Mouse (Mus musculus) cerebellum, postnatal 10 days (tissue): ENCODE results near the gene Prkg1.

Source experiments
- DNase-seq, 2 experiments: peaks; one replicate each; pipeline ENCODE4 v3.0.0; 2021; ENCODE audit warnings: mixed read lengths in 2 of 2

The Prkg1 gene

DNA sequence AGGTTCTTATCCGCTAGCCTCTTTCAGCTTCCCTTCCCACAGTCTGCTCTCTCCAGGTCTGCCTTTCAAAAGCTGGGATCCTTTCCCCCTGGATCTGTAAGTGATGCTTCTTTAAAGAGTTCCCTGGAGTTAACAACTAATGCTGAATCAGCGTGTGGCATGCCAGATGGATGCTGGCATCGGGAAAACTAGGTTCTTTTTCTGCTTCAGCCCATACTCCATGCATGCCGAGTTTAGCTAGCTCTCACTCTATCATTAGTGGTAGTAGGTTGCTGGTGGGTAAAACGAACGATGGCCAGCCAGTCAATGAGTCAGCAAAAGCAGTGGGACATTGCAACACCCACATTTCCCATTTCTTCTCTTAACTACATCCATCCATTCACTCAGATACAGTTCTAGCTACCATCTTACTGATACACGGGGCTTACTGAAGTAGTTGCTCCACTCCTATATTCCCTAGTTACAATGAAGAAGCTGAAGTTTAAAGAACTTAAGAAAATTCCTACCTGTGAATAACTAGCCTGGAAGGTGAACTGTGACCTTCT is 935.5 kb downstream of the Prkg1 start:
- DNase-seq = no peak

DNA sequence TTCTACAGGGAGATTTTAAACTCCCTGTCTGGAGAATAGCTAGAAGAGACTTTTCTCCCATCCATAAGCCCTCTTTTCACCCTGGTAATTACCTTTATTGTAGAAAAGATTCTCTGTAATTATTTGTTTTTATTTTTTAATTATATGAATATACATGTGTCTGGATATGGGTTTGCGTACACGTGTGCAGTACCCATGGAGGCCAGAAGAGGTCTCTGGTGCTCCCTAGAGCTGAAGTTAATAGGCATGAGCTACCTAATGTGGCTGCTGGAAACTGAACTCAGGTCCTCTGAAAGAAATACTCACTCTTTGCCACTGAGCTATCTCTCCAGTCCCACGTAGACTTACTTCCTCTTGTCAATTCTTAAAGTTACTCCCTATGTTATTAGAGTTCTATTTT is 937.0 kb downstream of the Prkg1 start:
- DNase-seq = no peak

DNA sequence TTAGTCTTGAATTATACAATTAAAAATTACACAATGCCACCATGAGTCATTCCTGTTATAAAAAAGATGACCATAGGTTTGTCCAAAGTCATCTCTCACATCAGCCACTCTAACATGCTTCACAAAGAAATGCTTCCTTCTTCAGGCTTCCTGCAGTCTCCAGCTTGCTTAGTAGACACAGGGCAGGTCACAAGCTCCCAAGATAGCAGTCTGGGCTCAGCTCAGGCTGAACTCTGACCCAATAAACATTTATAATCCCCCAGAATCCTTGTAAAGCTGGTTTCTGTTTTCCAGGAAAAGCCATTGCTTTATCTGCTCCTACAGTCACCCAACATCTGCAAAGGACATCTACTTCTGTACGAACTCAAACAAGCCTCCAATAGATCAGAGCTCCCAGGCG is 938.7 kb downstream of the Prkg1 start:
- no peak for DNase-seq

- DNase-seq = no peak
Observed at GRCm38 (mm10) chr19:30815661-30816060, 949.2 kb downstream of the Prkg1 start.

DNA sequence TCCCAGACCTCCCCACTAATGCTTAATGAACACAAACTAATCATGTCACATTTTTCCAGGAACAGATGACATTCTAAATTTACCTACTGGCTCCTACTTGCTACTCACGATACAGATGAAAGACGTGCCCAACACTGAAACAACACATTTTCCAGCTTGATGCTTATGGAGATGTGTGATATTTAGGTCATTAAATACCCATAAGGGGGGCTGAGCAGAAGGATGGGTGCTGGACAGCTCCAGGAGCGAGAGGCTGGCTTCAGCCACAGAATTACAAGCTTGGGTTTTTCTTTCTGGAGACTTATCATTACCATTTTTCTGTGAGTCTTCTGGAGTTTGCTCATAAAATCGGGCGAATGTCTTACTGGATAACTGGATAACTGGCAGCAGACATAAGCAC is 958.6 kb downstream of the Prkg1 start:
- no peak for DNase-seq

- DNase-seq = no peak
Observed at GRCm38 (mm10) chr19:30780803-30781202, 984.0 kb downstream of the Prkg1 start.

- no peak for DNase-seq
Observed at GRCm38 (mm10) chr19:30768316-30768715, 996.5 kb downstream of the Prkg1 start.

DNA sequence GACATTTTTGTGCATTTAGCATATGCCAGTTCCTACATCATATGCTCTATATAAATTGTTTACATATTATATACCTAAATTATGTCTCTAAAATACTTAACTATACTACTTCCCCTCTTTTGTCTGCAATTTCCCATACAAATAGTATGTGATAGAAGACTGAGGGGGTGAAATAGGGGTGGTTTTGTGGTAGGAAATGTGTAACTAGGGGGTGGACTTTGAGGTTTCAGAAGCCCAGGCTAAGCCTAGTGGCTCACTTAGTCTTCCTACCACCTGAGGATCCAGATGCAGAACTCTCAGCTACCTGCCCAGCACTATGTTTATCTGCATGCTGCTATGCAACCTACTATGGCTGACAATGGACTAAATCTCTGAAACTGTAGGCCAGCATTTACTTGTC is 1020.4 kb downstream of the Prkg1 start:
- no peak for DNase-seq

DNA sequence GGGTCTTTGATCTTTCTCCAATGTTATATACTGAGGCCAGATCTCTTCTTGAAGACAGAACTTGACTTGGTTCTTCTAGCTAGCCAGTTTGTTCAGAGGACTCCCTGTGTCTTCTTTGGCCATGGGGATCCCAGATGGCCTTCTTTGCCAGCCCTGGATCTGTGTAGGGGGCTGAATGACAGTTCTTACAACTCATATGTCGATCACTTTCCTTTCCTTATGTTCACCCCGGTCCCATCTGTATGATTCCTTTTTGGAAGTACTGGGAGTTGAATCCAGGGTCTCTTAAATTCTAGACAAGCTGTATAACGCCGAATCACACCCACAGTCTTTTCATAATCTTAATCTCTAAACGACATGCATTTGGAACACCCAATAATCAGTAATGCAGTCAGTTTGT is 1065.7 kb downstream of the Prkg1 start:
- no peak for DNase-seq

GRCm38 (mm10) chr19:30691258-30691657 is 1073.6 kb downstream of the Prkg1 start:
- no peak for DNase-seq

- DNase-seq = no peak
Observed at GRCm38 (mm10) chr19:30690691-30691090, 1074.1 kb downstream of the Prkg1 start.

DNA sequence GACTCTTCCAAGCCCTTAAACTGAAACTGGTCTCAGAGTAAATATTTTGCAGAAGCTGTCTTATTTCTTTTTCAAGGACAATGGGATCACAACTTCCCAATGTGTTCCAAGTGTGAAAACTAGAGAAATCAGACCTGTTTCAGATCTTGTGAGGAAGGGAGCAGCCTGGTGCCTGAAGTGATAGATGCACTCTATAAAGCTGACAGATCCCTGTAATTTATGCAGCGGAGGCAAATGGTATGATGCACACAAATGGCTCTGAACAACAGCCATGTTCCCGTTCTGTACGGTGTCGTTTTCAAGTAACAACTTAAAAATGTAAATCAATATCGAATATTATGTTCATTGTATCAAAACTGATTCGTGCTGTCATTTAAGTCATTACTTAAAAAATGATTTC is 1076.9 kb downstream of the Prkg1 start:
- DNase-seq = no peak

DNA sequence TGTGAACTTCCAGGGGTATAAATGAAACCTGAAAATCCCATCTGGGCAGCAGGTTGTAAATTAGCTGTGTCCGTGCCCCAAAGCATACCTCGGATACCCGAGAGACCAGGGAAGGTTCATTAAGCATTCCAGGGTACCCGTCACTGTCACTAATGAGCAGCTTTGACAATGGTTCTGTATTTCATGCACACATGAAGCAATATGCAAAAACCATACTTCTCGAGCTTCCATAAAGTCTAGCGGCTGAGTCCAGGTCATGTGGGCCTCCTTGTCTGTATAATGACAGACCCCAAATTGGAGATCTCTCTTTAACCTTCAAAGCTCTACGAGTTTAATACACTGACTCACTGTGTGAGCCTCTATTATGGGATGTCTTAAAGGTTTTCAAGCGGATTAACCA is 1088.5 kb downstream of the Prkg1 start:
- no peak for DNase-seq

DNA sequence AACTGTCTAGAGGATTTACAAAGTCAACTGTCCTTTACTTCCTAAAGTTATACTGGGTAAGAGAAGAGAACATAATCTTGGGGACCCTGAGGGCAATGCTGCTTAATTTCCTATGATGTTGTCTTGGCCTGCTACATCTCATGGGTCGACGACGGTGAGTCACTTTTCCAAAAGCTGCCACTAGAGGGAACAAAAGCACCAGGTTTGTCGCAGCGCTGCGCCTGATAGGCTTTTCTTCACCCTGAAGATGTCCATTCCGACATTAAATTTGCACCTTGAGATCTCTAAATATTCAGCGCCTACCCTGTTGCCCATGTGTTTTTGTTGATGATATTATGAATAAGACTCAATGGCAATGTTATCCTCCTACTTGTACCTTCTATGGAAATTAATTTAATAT is 1100.6 kb downstream of the Prkg1 start:
- DNase-seq = peak; percentile 84 to 90

- no peak for DNase-seq
Observed at GRCm38 (mm10) chr19:30642629-30643170, 1122.1 kb downstream of the Prkg1 start.

GRCm38 (mm10) chr19:30637471-30637870 is 1127.4 kb downstream of the Prkg1 start:
- DNase-seq = peak; percentile 25 to 50

DNA sequence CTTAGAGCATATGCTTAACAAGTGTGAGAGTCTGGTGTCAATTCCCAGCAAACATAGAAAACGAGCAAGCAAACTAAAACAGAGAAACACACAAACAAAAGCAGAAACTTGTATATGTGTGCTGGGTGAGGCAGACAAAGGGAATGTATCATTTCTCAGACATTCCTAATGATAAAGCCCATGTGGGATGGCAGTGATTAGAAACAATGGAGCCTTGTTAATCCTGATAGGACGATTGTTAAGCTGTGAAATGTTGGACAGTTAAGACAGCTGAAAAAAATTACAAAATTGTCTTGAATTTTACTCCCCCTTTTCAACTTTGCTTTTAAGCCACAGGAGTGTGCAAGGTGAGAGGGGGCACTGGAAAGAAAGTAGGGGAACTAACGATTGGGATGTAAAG is 1133.8 kb downstream of the Prkg1 start:
- no peak for DNase-seq

DNA sequence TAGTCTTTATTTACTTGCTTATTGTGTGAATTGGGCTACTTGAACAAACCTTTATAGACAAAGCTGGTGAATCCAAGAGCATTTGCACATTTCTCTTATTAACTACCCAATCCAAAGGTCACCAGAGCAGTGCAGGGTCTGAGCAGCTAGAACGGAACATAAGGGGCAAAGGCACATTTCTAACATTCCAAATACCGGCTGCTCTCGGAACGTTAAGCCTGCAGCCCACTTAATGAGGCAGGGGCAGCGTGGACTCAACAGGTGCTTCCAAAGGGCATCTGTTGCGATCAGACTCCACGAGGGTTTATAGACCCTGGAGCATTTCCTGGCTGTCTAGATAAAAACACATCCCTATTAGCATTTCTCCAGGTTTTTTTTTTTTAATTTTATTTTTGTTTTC is 1138.8 kb downstream of the Prkg1 start:
- DNase-seq = no peak

DNA sequence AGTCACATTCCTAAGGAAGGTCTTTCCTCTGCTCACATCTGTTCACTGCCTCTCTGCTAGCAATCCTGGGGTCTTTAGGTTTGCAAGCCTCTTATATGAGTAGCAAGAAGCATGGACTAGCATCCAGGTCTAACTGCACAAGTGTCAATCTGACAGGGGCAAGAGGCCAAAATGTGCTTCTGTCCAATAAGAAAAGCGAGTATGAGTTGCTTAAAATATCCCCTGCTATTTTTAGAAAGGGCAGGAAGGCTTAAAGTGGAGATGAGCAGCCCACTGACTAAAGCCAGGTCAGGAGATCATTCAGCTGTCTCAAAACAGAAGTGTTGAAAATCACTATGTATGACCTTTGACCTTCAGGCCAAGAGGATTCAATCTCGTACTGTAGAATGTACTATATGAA is 1139.4 kb downstream of the Prkg1 start:
- DNase-seq = no peak

- no peak for DNase-seq
Observed at GRCm38 (mm10) chr19:30623620-30624019, 1141.2 kb downstream of the Prkg1 start.

- DNase-seq = no peak
Observed at GRCm38 (mm10) chr19:30613150-30613865, 1151.5 kb downstream of the Prkg1 start.

DNA sequence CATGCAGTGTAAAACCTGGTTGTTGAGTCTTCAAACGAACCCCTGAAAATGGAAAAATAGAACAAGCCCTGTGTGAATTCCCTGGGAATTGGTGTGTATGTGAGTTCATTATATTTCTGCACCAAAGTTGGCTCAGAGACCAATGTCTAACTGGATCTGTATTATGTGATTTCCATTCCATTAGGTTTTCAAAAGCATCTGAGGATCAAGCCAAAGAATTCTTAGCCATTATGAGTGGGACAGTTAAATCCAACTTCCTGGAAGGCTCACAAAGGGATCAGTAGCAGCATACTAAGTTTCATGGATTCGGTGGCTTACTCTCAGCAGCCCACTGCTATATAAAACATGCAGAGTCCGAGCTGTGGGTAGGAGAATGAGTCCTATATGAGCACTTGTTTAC is 1178.5 kb downstream of the Prkg1 start:
- no peak for DNase-seq

DNA sequence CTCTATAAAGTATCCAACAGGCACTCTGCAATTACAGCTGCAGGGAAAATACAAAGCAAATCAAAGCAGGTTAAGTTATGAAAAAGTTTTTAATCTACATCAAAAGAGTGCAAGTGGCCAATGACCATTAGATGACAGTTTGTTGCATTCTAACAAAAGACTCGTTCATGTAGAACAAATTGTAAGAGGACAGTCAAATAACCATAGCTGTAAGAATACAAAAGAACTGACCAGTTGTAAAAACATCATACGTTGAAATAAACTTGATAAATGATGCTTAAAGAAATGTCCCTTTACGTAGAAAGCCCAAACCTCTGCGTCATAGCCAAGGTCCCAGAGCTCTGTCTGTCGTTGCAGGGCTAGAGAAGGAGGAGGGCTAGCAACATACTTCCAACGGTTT is 1200.3 kb downstream of the Prkg1 start:
- DNase-seq = no peak

GRCm38 (mm10) chr19:30563876-30564275 is 1201.0 kb downstream of the Prkg1 start:
- DNase-seq = no peak

DNA sequence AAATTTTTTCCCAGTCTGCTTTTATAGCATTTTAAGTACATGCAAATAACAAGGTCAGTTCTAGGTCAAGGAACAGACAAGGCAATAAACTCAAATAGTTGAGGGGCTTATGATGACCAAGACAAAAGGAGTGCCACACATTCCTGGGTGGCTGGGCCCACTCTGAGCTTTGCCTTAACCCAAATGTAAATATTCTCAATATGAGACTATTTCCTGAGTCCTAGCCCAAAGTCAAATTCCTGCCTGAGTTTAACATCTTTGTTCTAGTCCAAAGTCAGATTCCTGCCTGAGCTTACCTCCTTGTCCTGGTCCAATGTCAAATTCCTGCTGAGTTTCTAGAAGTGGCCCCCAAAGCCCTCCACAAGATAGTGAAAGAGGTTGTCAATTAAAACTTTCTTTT is 1206.8 kb downstream of the Prkg1 start:
- no peak for DNase-seq
